Mouse (Mus musculus): ENCODE measurements at regions not wholly inside any gene's neighbourhood (a gene's known extent, or its start where the extent isn't known, plus 50 kb on each side); places are given as distances from the start of the nearest gene placed in this dataset.
"Not testable (repeated sequence)": the region's sequence is repeated elsewhere in the genome, so short reads cannot be mapped to it uniquely, and the experiment has no call there.

DNA sequence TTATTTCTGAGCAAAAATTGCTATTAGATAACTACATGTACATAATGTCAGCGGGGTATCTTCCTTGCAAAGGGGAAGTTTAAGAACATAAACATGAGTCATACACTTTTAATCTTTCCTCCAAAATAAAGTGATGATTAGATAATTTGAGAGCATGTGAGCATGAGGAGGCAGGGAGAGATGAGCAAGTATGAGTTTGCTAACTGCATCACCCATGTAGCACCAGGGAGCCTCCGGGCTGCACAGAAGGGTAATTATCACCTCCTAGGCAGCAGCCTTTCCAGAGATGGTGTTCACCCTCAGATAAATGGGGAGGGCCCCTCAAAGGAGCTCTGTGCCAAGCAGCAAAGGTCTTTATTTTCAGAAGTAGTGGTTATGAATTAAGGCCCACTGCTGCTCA is 568.1 kb upstream of the G6pd2 start:
- no peak for DNase-seq (ENCODE audit: low spot score in 2 of 2)

DNA sequence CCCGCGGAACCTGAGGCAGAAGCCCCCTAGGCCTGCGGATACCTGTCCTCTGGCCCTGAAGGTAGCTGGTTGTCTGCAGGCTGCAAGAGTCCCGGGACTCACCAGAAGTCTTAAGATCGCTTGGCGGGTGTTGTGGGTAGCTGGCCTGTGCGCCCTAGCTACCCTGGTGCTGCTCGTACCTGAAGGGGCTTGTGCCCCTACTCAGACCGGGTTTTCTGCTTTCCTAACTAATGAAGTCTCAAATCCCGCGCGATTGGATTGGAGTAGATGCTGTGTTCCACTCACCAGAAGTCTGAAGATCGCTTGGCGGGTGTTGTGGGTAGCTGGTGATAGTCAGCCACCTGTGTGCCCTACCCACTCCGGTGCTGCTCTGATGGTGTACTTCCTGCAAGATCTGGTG is 520.1 kb upstream of the G6pd2 start:
- not testable (repeated sequence) for DNase-seq (ENCODE audit: low spot score in 2 of 2)

- DNase-seq (ENCODE audit: low spot score in 2 of 2): no peak
These were observed 493.7 kb upstream of the G6pd2 start for GRCm38 (mm10) chr5:61314951-61315350.

- no peak for DNase-seq (ENCODE audit: low spot score in 2 of 2)
These were observed 457.2 kb upstream of the G6pd2 start for GRCm38 (mm10) chr5:61351372-61351771.

DNA sequence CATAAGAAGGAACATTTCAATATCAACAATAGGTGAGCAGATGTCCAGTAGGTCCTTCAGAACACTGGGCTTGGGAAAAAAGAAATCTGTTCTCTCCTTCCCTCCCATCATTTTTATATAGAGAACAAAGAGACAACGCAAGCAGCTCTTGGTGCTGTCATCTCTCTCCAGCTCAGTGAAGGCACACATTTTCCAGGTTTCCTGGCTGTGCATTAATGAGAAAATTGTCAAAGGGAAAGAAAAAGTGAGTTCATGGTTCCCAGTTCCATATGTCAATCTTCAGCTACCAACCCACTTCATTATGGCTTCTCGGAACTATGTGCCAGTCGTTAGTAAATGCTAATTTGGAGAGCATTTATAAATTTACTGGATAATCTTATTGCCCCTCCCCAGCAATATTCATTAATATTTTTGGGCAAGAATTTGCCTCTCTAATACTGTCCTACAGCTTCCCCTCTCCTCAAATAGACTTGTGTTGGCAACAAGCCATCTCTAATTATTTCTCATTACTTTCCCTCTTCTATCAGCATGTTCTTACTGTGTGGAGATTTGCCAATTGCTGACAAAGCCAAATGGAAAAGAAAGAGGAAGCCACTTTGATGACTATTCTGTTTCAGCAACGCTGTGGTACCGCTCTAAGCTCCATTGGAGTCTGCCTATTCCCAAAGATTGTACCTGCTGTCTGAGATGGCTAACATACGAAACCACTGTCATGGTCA is 453.2 kb upstream of the G6pd2 start:
- DNase-seq (ENCODE audit: low spot score in 2 of 2): peak; percentile 4 to 16

GRCm38 (mm10) chr5:61372901-61373300 is 435.7 kb upstream of the G6pd2 start:
- DNase-seq (ENCODE audit: low spot score in 2 of 2): no peak

DNA sequence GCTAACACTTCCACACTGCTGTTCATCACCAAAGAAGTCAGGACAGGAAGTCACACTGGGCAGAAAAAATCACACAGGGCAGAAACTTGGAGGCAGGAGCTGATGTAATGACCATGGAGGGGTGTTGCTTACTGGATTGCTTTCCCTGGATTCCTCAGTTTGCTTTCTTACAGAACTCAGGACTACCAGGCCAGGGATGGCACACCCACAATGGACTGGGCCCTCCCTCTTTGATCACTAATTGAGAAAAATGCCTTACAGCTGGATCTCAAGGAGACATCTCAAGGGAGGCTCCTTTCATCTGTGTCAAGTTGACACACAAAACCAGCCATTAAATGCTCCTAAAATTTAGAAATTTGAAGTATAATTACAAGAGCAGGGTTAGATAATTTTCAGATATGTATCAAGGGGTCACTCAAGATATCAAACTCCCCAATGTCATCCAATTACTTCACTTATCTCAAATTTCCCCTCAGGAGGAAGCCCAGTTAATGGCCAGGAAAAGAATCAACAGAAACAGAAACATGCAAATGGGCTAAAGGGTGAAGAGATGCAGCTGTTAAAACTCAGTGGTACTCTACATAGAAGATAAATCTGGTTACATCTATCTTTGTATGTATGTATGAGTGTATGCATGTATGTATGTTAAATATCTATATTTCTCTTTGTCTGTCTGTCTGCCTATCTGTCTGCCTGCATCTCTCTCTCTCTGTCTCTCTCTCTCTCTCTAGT is 413.5 kb upstream of the G6pd2 start:
- no peak for DNase-seq (ENCODE audit: low spot score in 2 of 2)
